ENCODE assay signal across 8 mouse cellular contexts in genomic region chr3:89337721-89338578, GRCm38 (mm10). TPM values are rescaled to one million over a fixed set of nuclear protein-coding genes. Genes with fewer than 3 reads are reported as not detected.
DNase-seq lines count a peak whose midpoint lies in the region; ATAC-seq and TF ChIP-seq lines count a peak whose summit lies in the region.

Gene Efna4, minus strand, starts transcription at chr3:89338028.

- peaks cover 11% of the 10 kb centered on the region for H3K36me3 ChIP-seq in embryonic facial prominence, embryonic 11.5 days (replicated peaks; ENCODE audit: control insufficient read depth, insufficient read depth, low read depth, low read length)
- H3K36me3 ChIP-seq in hindbrain, embryonic 12.5 days, result peaks cover 15% of the 10 kb centered on the region
- peaks cover 39% of the 10 kb centered on the region for H3K36me3 ChIP-seq in limb, embryonic 13.5 days
- H3K36me3 ChIP-seq in midbrain, postnatal 0 days (ENCODE audit: insufficient read depth, low read length), result peaks cover 7% of the 10 kb centered on the region

- peaks cover 8% of the 10 kb centered on the region for H3K4me1 ChIP-seq in embryonic facial prominence, embryonic 11.5 days (ENCODE audit: control insufficient read depth, insufficient read depth, low read length)
- H3K4me1 ChIP-seq in hindbrain, embryonic 12.5 days, result peaks cover 42% of the 10 kb centered on the region
- peaks cover 67% of the 10 kb centered on the region for H3K4me1 ChIP-seq in limb, embryonic 13.5 days
- peaks cover 2% of the 10 kb centered on the region; the same call in 1 of the 2 replicates for H3K4me1 ChIP-seq in midbrain, postnatal 0 days (ENCODE audit: insufficient read depth, low read length)

- no peak for TF ChIP-seq CTCF in midbrain, postnatal 0 days (IDR thresholded peaks at IDR 0.05)

- peak; percentile 88 for ATAC-seq in embryonic facial prominence, embryonic 11.5 days (replicated peaks; ENCODE audit: insufficient number of reproducible peaks, low FRiP score, low TSS enrichment, low read depth)
- ATAC-seq in hindbrain, embryonic 12.5 days (ENCODE audit: low FRiP score), result peak; percentile 76
- peak; percentile 92 for ATAC-seq in limb, embryonic 13.5 days (ENCODE audit: low FRiP score, low read depth)
- ATAC-seq in midbrain, postnatal 0 days (ENCODE audit: low FRiP score), result peak; percentile 66

- H3K27ac ChIP-seq in embryonic facial prominence, embryonic 11.5 days (replicated peaks; ENCODE audit: low read depth, low read length), result peak within 1 kb of the TSS; percentile 92
- peak within 1 kb of the TSS; percentile 92 for H3K27ac ChIP-seq in hindbrain, embryonic 12.5 days
- H3K27ac ChIP-seq in limb, embryonic 13.5 days, result peak within 1 kb of the TSS; percentile 94
- H3K27ac ChIP-seq in midbrain, postnatal 0 days (ENCODE audit: low read depth, low read length), result no peak within 1 kb of the TSS

- H3K4me3 ChIP-seq in embryonic facial prominence, embryonic 11.5 days (ENCODE audit: low read depth, low read length), result peak within 1 kb of the TSS; percentile 92
- peak within 1 kb of the TSS; percentile 86 for H3K4me3 ChIP-seq in hindbrain, embryonic 12.5 days
- peak within 1 kb of the TSS; percentile 88 for H3K4me3 ChIP-seq in limb, embryonic 13.5 days
- H3K4me3 ChIP-seq in midbrain, postnatal 0 days (ENCODE audit: low read depth, low read length), result peak within 1 kb of the TSS; percentile 80

- WGBS in embryonic facial prominence, embryonic 11.5 days, result under 1% methylated on average over 44 of the region's 44 CpGs
- WGBS in hindbrain, embryonic 12.5 days, result under 1% methylated on average over 39 of the region's 44 CpGs
- under 1% methylated on average over 30 of the region's 44 CpGs for whole genome bisulfite sequencing in limb, embryonic 13.5 days
- under 1% methylated on average over 44 of the region's 44 CpGs for WGBS in midbrain, postnatal 0 days

- peak within 1 kb of the TSS; percentile 68 for H3K4me2 ChIP-seq in embryonic facial prominence, embryonic 11.5 days (ENCODE audit: low read depth, low read length)
- peak within 1 kb of the TSS; percentile 69 for H3K4me2 ChIP-seq in hindbrain, embryonic 12.5 days (replicated peaks)
- peak within 1 kb of the TSS; percentile 92 for H3K4me2 ChIP-seq in limb, embryonic 13.5 days (replicated peaks)
- H3K4me2 ChIP-seq in midbrain, postnatal 0 days (ENCODE audit: low read depth, low read length, poor library complexity, severe bottlenecking), result peak within 1 kb of the TSS; percentile 98

- no peaks in the 10 kb centered on the region for H3K27me3 ChIP-seq in embryonic facial prominence, embryonic 11.5 days (ENCODE audit: control insufficient read depth, insufficient read depth, low read length)
- H3K27me3 ChIP-seq in hindbrain, embryonic 12.5 days, result no peaks in the 10 kb centered on the region
- no peaks in the 10 kb centered on the region for H3K27me3 ChIP-seq in limb, embryonic 13.5 days
- H3K27me3 ChIP-seq in midbrain, postnatal 0 days (ENCODE audit: insufficient read depth, low read length), result no peaks in the 10 kb centered on the region

- peak; percentile 66 to 82 for DNase-seq in adrenal gland, adult (ENCODE audit: inconsistent age in 2 of 2, low spot score in 1 of 2)
- DNase-seq in adrenal gland, postnatal 4 days (ENCODE audit: low spot score in 2 of 2), result no peak
- DNase-seq in ES-CJ7 (ENCODE audit: low read depth, low spot score), result peak; percentile 88
- DNase-seq in embryonic facial prominence, embryonic 11.5 days (ENCODE audit: low spot score), result peak; percentile 89
- DNase-seq in midbrain, postnatal 0 days (ENCODE audit: low spot score), result peak; percentile 72
- DNase-seq in layer of hippocampus, postnatal 36 days, result no peak

- H3K9ac ChIP-seq in embryonic facial prominence, embryonic 11.5 days (replicated peaks; ENCODE audit: low read length), result peak within 1 kb of the TSS; percentile 97
- H3K9ac ChIP-seq in hindbrain, embryonic 12.5 days, result peak within 1 kb of the TSS; percentile 83
- H3K9ac ChIP-seq in limb, embryonic 13.5 days, result peak within 1 kb of the TSS; percentile 97
- H3K9ac ChIP-seq in midbrain, postnatal 0 days (replicated peaks; ENCODE audit: low read length, poor library complexity, severe bottlenecking), result peak within 1 kb of the TSS; percentile 70

- H3K9me3 ChIP-seq in embryonic facial prominence, embryonic 11.5 days (replicated peaks; ENCODE audit: control insufficient read depth, low read length), result no peaks in the 10 kb centered on the region
- H3K9me3 ChIP-seq in hindbrain, embryonic 12.5 days (replicated peaks), result no peaks in the 10 kb centered on the region
- no peaks in the 10 kb centered on the region for H3K9me3 ChIP-seq in limb, embryonic 13.5 days
- H3K9me3 ChIP-seq in midbrain, postnatal 0 days (ENCODE audit: low read length), result no peaks in the 10 kb centered on the region

RNA-seq across cellular contexts. Expression of gene Efna4, which starts in this region (rescaled TPM):
- 1 to 10 TPM; 3.3 to 6.1 TPM for total RNA-seq in adrenal gland, postnatal 4 days (2021)
- 39.1 and 39.5 TPM in 2 replicates for polyA plus RNA-seq in embryonic facial prominence, embryonic 11.5 days (2014; fragmentation: Nextera tagmentation; extraction: Ambion mirVana)
- 20.5 and 21.4 TPM in 2 replicates for polyA plus RNA-seq in hindbrain, embryonic 12.5 days (2016; fragmentation: Nextera tagmentation; extraction: Ambion mirVana)
- 49.0 and 51.6 TPM in 2 replicates for polyA plus RNA-seq in limb, embryonic 13.5 days (2015; fragmentation: Nextera tagmentation; extraction: Ambion mirVana)
- total RNA-seq in midbrain, postnatal 0 days (2014; rRNA removed), result 3.0 and 7.9 TPM in 2 replicates
- 2.5 and 3.5 TPM in 2 replicates for polyA plus RNA-seq in midbrain, postnatal 0 days (2015; fragmentation: Nextera tagmentation; extraction: Ambion mirVana)
- total RNA-seq in layer of hippocampus, postnatal 36 days (2021), result under 1 TPM; 0.56 to 0.62 TPM

Comparison
In these comparisons a context has a peak if more than half of its experiments do, and no peak if none do; other contexts are left out.
1. DNase-seq: peak in adrenal gland, adult (2 of 2), ES-CJ7 (single experiment), embryonic facial prominence, embryonic 11.5 days (single experiment) and midbrain, postnatal 0 days (single experiment); none in adrenal gland, postnatal 4 days (0 of 2) and layer of hippocampus, postnatal 36 days (0 of 2).
2. Peak in every context shown above with its lines, with median percentiles within 50 percentile points of each other: ATAC-seq, H3K4me2 ChIP-seq, H3K4me3 ChIP-seq and H3K9ac ChIP-seq.